Mouse (Mus musculus): Measurements from ENCODE around the gene Tcp10c. TPM values are rescaled to one million over a fixed set of nuclear protein-coding genes. Genes with fewer than 3 reads are reported as not detected.

Gene Tcp10c
- not detected in 2 replicates for polyA plus RNA-seq (2012; rRNA removed; ENCODE audit: low replicate concordance)

DNA sequence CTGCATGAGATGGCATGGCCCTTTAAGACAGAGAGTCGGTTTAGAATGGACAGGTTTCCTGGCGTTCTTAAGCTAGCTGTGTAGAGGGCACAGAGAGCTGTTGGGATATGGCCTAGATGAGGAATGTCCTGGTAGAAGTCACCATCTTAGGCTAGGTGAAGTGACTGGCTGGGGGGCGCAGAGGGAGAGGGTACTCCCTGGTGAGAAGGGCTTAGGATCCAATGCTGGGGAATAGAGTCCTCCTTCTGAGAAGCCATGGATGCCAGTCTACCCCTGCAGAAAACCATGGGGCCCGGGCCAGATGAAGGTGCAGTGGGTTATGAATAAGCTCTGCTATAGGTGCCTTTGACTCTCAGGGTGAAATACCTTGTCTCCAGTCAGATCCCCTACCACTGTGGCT lies at the start of gene Tcp10c:
Gene Tcp10c (plus strand): TSS at position 52 of the 400 bp plus-strand sequence.

Other genes with a start within 250 kb of the Tcp10c start
- gene Unc93a, start 222.8 kb upstream of the Tcp10c start, polyA plus RNA-seq (2012; rRNA removed; ENCODE audit: low replicate concordance) = 0.10 TPM in 1 of 2 replicates, not detected in the other
- gene Smok2a, start 133.4 kb upstream of the Tcp10c start, polyA plus RNA-seq (2012; rRNA removed; ENCODE audit: low replicate concordance) = not detected in 2 replicates
- not detected in 2 replicates for gene Smok2b, start 124.3 kb upstream of the Tcp10c start, polyA plus RNA-seq (2012; rRNA removed; ENCODE audit: low replicate concordance)

Data from mammary gland, adult 2 months (tissue).